Mouse (Mus musculus) spleen, postnatal 4 days (tissue): ENCODE data around the gene Pkn3.
"Not testable (repeated sequence)": the region's sequence is repeated elsewhere in the genome, so short reads cannot be mapped to it uniquely, and the experiment has no call there.

Experiments
- DNase-seq, 2 experiments: peaks; one replicate each; pipeline ENCODE4 v3.0.0; 2022; ENCODE audit warnings: low spot score in 2 of 2

The Pkn3 gene

DNA sequence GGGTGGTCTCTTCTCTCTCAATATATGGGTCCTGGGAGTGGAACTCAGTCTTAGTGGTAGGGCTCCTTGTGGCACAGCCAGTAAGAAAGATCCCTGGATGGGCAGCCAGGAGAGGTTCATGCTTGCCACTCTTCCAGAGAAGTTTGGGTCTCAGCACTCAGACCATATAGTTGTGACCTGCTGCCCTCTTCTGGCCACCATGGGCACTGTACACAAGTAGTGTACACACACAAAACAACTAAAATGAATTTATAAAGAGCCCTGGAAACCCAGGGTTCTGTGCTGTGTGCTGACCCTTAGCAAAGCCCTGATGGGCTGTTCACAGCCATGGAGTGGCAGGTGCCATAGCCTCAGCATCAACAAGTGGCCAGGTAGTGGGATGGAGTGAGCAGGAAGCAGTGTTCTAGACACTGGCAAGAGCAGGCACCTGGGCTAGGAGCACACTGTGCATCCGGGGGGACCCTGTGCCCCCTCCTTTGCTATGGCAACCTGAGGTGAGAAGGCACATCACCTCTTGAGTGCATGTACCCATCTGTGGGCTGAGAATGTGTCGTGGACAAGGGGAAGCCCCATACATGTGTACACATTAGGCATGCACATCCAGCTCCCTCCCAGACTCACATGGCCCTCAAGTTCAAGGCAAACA is 18.5 kb downstream of the Pkn3 start:
- peak; percentile 62 to 80 for DNase-seq

GRCm38 (mm10) chr2:30100214-30100613 is 22.7 kb downstream of the Pkn3 start:
- DNase-seq, result no peak

DNA sequence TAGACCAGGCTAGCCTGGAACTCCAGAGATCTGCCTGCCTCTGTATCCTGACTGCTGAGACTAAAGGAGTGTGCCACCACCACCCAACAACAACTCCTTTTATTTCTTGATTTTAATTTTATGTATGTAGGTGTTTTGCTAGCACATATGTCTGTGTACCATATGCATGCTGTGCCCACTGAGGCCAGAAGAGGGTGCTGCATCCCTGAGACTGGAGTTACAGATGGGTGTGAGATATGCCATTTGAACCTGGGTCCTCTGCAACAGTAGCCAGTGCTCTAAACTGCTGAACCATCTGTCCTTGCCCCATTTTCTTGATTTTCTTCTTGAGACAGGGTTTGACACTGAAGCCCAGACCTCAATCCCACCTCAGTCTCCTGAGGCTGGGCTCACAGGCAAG is 28.9 kb downstream of the Pkn3 start:
- peak; percentile 72 to 86 for DNase-seq

GRCm38 (mm10) chr2:30107646-30108045 is 30.2 kb downstream of the Pkn3 start:
- DNase-seq, result no peak

DNA sequence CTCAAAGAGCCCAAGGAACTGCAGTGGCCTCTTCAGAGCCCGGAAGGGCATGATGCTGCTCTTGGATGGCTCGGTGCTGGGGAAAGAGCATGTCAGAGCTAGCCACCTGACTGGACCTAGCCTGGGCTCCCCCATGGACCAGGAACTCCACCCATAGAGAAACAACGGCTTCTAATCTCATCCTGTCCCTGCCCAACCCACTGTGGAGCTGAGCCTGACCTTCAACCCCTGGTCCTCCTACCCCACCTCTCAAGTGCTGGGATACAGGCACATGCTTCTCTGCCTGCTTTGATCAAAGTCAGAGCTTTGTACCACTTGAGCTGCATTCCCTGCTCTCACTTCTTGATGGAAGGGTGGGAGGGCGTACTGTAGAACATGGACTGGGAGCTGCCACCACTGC is 30.8 kb downstream of the Pkn3 start:
- DNase-seq, result no peak

DNA sequence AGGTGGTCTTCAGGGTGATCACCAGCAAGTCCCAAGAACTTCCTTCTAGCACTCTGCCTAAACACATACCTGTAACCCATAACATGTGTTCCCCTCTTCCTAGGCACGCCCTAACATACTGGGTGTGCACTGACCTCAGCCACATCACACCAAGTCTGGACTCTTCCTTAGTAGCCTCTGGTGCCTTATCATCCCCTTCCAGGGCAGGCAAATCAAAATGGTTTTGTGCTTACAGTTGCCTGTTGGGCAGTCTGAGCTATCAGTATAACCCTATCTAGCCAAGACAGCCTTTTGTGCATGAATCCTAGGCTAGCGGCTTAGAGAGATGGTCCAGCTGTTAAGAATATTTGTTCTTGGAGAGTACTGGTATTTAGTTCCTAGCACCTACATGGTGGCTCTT is 34.0 kb downstream of the Pkn3 start:
- no peak for DNase-seq

DNA sequence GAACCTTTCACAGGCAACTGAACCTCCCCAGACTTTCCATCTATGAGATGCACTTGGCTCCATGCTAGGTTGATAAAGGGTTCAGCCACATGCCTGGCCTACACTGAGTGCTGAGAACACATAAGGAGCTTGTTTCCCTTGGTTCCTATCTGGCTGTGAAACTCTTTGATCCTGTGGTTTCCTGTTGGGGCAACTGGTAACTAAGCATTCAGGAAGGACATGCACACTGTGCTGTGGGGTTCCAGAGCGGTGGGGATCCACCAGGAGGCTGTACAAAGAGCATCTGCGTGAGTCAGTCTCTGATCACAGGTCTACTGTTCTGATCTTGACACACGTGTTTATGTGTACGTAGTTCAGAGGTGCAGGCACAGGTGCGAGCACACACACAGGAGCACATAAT is 35.1 kb downstream of the Pkn3 start:
- no peak for DNase-seq

GRCm38 (mm10) chr2:30119641-30120051 is 42.2 kb downstream of the Pkn3 start:
- peak in 1 of 2 experiments; percentile 55 for DNase-seq

DNA sequence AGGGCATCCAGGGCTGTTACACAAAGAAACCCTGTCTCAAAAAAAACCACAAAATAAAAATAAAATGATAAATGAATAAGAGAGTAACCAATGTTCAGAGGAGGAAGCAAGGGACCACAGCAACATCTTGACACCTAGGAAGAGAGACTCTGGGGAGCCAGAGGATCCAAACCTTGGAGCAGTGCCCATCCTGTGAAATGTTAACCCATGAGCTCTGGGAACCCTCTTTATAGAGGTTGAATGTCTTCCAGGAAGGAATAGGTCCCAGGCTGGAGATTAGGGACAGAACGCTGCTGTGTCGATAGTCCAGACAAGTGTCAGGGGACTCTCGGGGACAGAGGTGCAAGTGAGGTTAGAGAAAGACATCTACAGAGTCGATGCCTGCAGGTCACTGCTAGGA is 42.8 kb downstream of the Pkn3 start:
- no peak for DNase-seq

DNA sequence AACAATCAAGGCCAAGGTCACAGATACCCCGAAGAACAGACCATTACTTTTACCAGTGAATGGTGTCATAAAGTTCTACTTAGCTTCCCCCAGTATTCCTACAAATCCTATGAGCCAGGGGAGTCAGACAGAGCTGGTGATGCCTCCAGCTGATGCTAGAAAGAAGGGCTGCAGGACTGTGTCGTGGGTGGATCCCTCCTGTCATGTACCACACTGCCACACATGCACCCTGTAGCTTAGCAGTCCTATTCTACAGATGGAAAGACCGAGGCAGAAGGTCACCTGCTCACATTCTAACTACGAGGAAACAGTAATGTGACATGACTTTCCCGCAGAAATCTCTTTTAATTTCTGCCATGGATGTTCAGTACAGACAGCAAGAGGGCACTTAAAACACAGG is 45.3 kb downstream of the Pkn3 start:
- no peak for DNase-seq

DNA sequence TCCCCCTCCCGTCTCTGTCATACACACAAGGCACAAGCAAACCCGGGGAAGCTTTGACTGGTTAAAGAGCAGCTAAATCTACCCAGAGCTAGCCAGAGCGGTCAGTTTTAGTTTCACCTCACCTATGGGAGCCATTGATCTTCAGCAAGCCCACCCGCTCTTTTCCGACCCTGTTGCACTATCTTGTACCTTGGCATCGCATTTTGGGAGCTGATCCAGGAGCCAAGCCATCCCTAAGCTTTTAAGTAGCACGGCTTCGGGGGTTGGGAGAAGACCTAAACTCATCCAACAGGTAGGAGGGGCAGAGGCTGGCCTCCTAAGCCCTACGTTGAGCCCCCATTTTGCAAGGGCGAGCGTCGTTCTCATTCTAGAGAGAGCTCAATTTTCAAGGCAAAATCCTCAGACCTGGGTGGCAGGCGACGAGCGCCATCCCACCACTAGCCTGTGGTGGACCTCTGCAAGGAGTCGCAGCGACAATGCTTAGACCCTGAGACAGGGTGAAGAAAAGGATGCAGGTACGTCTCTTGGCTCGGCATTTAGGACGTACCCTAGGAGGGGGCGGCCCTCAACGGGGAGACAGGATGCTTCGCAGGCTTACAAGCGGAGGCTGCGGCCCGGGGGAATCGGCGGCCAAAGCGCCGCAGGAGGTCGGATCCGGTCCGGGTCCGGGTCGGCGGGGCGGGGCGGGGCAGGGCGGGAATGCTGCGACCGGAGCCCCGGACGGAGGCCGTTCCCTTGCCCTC is 46.4 kb downstream of the Pkn3 start:
- no peak for DNase-seq

DNA sequence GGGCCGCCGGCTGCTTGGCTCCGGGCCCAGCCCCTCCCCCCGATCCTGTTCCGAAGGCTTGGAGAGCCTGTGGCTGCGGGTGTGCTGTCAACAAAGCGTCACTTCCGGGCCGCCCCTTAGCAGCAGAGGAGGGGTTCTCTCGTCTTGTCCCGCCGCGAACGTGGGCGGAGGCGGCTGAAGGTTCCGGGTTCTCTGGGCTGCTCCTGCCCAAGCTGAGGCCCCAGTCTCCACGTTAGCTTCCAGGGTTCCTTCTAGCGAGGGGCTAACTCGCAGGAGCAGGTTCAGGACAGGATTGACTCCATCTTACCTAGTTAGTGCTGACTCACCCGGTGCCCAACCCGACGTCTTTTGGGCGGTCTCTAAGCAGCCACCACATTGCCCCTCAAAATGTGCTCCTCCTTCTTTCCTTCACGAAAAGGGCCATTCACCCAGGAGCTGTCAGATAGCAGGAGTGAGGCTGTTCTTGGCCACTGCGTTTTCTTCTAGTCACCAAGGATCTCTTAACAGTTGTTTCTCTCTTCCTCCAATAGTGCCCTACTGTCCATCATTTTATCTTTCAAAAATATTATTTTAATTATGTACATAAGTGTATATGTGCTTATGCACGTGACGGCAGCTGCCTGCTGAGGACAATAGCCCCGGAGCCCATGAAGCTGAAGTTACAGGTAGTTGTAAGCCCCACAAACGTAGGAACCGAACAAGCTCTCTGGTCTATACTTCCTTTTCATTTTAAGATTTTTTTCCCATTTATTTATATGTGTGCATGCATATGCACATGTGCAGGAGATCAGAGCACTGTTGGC is 47.2 kb downstream of the Pkn3 start, which contains the start of gene Zer1:
TSS of gene Zer1 (minus strand) at position 114 of the 803 bp plus-strand sequence.
- DNase-seq, result peak; percentile 93 to 96

GRCm38 (mm10) chr2:30128789-30129188 is 51.3 kb downstream of the Pkn3 start:
- no peak for DNase-seq

GRCm38 (mm10) chr2:30130156-30130555 is 52.7 kb downstream of the Pkn3 start:
- DNase-seq, result no peak

DNA sequence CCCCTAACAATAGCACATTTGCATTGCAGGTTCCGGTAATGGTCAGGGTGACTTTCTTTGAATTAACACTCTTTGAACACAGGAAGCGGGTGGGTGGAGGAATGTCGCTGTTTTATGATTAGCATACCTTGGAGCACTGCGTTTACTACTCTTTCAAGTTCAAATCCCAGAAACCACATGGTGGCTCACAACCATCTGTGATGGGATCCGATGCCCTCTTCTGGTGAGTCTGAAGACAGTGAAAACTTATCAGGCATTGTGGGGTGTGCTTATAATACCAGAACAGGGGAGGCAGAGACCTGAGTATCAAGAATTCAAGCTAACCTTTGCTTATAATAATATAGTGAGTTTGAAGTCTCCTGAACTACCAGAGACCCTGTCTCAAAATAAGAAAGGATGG is 53.8 kb downstream of the Pkn3 start:
- DNase-seq, result not testable (repeated sequence)

GRCm38 (mm10) chr2:30132801-30133612 is 55.5 kb downstream of the Pkn3 start:
- DNase-seq, result no peak

GRCm38 (mm10) chr2:30133613-30134377 is 56.3 kb downstream of the Pkn3 start, which contains the start of gene Tbc1d13:
Gene Tbc1d13 (plus strand): TSS chr2:30133746.
- DNase-seq, result peak; percentile 98 to 99

GRCm38 (mm10) chr2:30134378-30134711 is 56.9 kb downstream of the Pkn3 start:
- no peak for DNase-seq

- DNase-seq, result no peak
These were observed 57.6 kb downstream of the Pkn3 start for GRCm38 (mm10) chr2:30134928-30135620.

DNA sequence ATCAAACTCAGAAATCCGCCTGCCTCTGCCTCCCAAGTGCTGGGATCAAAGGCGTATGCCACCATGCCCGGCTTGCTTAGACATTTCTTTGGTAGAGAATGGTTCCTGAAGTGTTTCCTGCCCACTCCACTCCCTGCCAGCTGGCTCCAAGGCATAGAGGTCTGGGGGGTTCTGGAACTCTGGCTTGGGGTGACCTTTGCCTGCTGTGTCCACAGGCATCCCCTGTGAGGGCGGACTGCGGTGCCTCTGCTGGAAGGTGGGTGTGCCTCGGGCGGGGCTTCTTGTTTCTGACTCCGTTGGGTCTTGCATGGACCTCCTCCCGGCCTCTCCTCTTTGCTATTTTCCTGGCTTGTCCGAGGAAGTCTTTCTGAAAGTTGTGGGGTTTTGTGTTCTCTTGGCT is 59.0 kb downstream of the Pkn3 start:
- no peak for DNase-seq
